Mouse (Mus musculus): ENCODE results near the gene Larp7. TPM values are rescaled to one million over a fixed set of nuclear protein-coding genes. Genes with fewer than 3 reads are reported as not detected.

Gene Larp7
- 20.4 and 39.1 TPM in 2 replicates for total RNA-seq (2012; rRNA removed)

GRCm38 (mm10) chr3:127552973-127553719, at the start of gene Larp7, which contains the start of gene Zgrf1:
TSS of gene Larp7 (minus strand) at chr3:127553349.
TSS of gene Zgrf1 (plus strand) at chr3:127553489.
- H3K9me3 ChIP-seq (ENCODE audit: control insufficient read depth, insufficient read depth, low read depth, low read length): no peaks in the 10 kb centered on the region
- in situ Hi-C loops (cut with MboI; ENCODE audit: low sequenced_read_pairs in 2 of 2, unreplicated experiment in 2 of 2): loop anchor here in 1 of 2 experiments (5.0 kb wide), 1 partner anchor 101 kb away; no protein-coding TSS in a partner anchor
- H3K9ac ChIP-seq (ENCODE audit: insufficient read depth, low read depth, low read length, poor library complexity, severe bottlenecking): peak within 1 kb of the TSS; percentile 99
- peak; percentile 95 for DNase-seq (ENCODE audit: low read depth, low spot score)
- H3K36me3 ChIP-seq (ENCODE audit: control insufficient read depth, insufficient read depth, low read length, poor library complexity, severe bottlenecking): no peaks in the 10 kb centered on the region
- TF ChIP-seq HCFC1 (IDR thresholded peaks at IDR 0.05; ENCODE audit: borderline replicate concordance, insufficient read depth, low read length): peak; percentile 61; the same call in 1 of the 2 replicates
- TF ChIP-seq ZC3H11A (IDR thresholded peaks at IDR 0.05; ENCODE audit: borderline replicate concordance, low read depth, low read length): no peak
- no peak for TF ChIP-seq ZNF384 (IDR thresholded peaks at IDR 0.05; ENCODE audit: low read depth, low read length)
- H3K4me1 ChIP-seq (ENCODE audit: control insufficient read depth in 2 of 2, insufficient read depth in 2 of 2, low read length in 2 of 2, poor library complexity in 1 of 2): peaks cover 2 to 10% of the 10 kb centered on the region in 2 experiments; a peak in 1 of 4 replicates
- peak within 1 kb of the TSS; percentile 98 for H3K27ac ChIP-seq (ENCODE audit: insufficient read depth, low read depth, low read length, poor library complexity, severe bottlenecking)
- peak within 1 kb of the TSS; percentile 95 for H3K4me3 ChIP-seq (ENCODE audit: insufficient read depth in 1 of 2, low read depth in 1 of 2, low read length in 2 of 2, poor library complexity in 1 of 2, severe bottlenecking in 1 of 2)

DNA sequence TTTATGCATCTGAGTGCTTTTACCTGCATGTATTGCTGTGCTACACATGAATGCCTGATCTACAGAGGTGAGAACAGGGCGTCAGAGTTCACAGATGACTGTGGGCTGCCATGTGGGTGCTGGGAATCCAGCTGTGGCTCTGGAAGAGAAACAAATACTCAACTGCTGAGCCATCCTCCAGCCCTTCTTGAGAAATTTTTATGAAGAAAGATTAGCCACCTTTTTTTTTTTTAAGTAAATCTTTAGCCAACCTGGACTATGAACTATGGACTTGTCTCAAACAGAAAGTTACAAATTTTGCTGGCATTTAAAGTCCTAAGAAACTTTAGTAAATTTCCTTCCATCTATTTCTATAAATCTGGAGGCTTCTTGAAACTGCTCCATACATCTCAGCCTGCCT, 44.0 kb upstream of the Larp7 start:
- Histone ChIP-seq H3K4me3 (ENCODE audit: insufficient read depth in 1 of 2, low read depth in 1 of 2, low read length in 2 of 2, poor library complexity in 1 of 2, severe bottlenecking in 1 of 2) (no peak overlapping the region), H3K9me3 (ENCODE audit: control insufficient read depth, insufficient read depth, low read depth, low read length) (no peaks in the 10 kb centered on the region), H3K36me3 (ENCODE audit: control insufficient read depth, insufficient read depth, low read length, poor library complexity, severe bottlenecking) (no peaks in the 10 kb centered on the region; the same call in 1 of the 2 replicates), H3K27ac (ENCODE audit: insufficient read depth, low read depth, low read length, poor library complexity, severe bottlenecking) (no peak overlapping the region), H3K9ac (ENCODE audit: insufficient read depth, low read depth, low read length, poor library complexity, severe bottlenecking) (no peak overlapping the region), H3K4me1 (ENCODE audit: control insufficient read depth in 2 of 2, insufficient read depth in 2 of 2, low read length in 2 of 2, poor library complexity in 1 of 2) (no peaks in the 10 kb centered on the region)
- in situ Hi-C loops (cut with MboI; ENCODE audit: low sequenced_read_pairs in 2 of 2, unreplicated experiment in 2 of 2): no loop called here
- no peak for DNase-seq (ENCODE audit: low read depth, low spot score)
- TF ChIP-seq MAFK (IDR thresholded peaks at IDR 0.05; ENCODE audit: insufficient read depth, low read depth, low read length) (no peak), CHD2 (IDR thresholded peaks at IDR 0.05; ENCODE audit: low read depth, low read length) (no peak), ZC3H11A (IDR thresholded peaks at IDR 0.05; ENCODE audit: borderline replicate concordance, low read depth, low read length) (no peak), ZNF384 (IDR thresholded peaks at IDR 0.05; ENCODE audit: low read depth, low read length) (no peak), HCFC1 (IDR thresholded peaks at IDR 0.05; ENCODE audit: borderline replicate concordance, insufficient read depth, low read length) (no peak)

DNA sequence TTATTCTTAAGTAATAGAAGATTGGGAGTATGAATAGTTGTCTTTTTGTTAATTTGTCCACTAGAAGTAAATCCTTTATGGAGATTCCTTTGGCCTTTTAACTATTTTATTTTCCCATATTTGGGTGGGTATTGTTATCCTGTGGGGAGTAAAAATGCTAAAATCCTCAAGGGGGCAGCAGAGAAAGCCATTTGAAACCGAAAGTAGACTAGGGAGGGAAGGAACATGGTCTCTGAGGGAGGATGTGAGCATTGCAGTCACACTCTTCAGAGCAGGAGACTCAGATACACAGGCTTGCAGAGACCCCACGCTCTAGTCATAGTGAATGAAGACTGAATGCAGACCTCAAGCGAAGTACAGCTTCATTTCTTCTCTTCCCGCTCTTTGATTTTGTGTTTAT, 19.4 kb upstream of the Larp7 start:
- peaks cover 8% of the 10 kb centered on the region for H3K36me3 ChIP-seq (ENCODE audit: control insufficient read depth, insufficient read depth, low read length, poor library complexity, severe bottlenecking)
- H3K4me1 ChIP-seq (ENCODE audit: control insufficient read depth in 2 of 2, insufficient read depth in 2 of 2, low read length in 2 of 2, poor library complexity in 1 of 2): no peaks in the 10 kb centered on the region
- no peak for TF ChIP-seq ZC3H11A (IDR thresholded peaks at IDR 0.05; ENCODE audit: borderline replicate concordance, low read depth, low read length)
- no peak for TF ChIP-seq CHD2 (IDR thresholded peaks at IDR 0.05; ENCODE audit: low read depth, low read length)
- no peak for TF ChIP-seq MAFK (IDR thresholded peaks at IDR 0.05; ENCODE audit: insufficient read depth, low read depth, low read length)
- no peak for TF ChIP-seq HCFC1 (IDR thresholded peaks at IDR 0.05; ENCODE audit: borderline replicate concordance, insufficient read depth, low read length)
- TF ChIP-seq ZNF384 (IDR thresholded peaks at IDR 0.05; ENCODE audit: low read depth, low read length): no peak
- no peak overlapping the region for H3K4me3 ChIP-seq (ENCODE audit: insufficient read depth in 1 of 2, low read depth in 1 of 2, low read length in 2 of 2, poor library complexity in 1 of 2, severe bottlenecking in 1 of 2)
- H3K9me3 ChIP-seq (ENCODE audit: control insufficient read depth, insufficient read depth, low read depth, low read length): no peaks in the 10 kb centered on the region
- H3K27ac ChIP-seq (ENCODE audit: insufficient read depth, low read depth, low read length, poor library complexity, severe bottlenecking): no peak overlapping the region
- in situ Hi-C loops (cut with MboI; ENCODE audit: low sequenced_read_pairs in 2 of 2, unreplicated experiment in 2 of 2): no loop called here
- no peak overlapping the region for H3K9ac ChIP-seq (ENCODE audit: insufficient read depth, low read depth, low read length, poor library complexity, severe bottlenecking)
- peak; percentile 54 for DNase-seq (ENCODE audit: low read depth, low spot score)

GRCm38 (mm10) chr3:127565129-127565528, 12.0 kb upstream of the Larp7 start:
- Histone ChIP-seq H3K9me3 (ENCODE audit: control insufficient read depth, insufficient read depth, low read depth, low read length) (no peaks in the 10 kb centered on the region), H3K27ac (ENCODE audit: insufficient read depth, low read depth, low read length, poor library complexity, severe bottlenecking) (no peak overlapping the region), H3K4me1 (ENCODE audit: control insufficient read depth in 2 of 2, insufficient read depth in 2 of 2, low read length in 2 of 2, poor library complexity in 1 of 2) (no peaks in the 10 kb centered on the region), H3K36me3 (ENCODE audit: control insufficient read depth, insufficient read depth, low read length, poor library complexity, severe bottlenecking) (peaks cover 12% of the 10 kb centered on the region), H3K9ac (ENCODE audit: insufficient read depth, low read depth, low read length, poor library complexity, severe bottlenecking) (no peak overlapping the region), H3K4me3 (ENCODE audit: insufficient read depth in 1 of 2, low read depth in 1 of 2, low read length in 2 of 2, poor library complexity in 1 of 2, severe bottlenecking in 1 of 2) (no peak overlapping the region)
- TF ChIP-seq ZNF384 (IDR thresholded peaks at IDR 0.05; ENCODE audit: low read depth, low read length): no peak
- no peak for TF ChIP-seq MAFK (IDR thresholded peaks at IDR 0.05; ENCODE audit: insufficient read depth, low read depth, low read length)
- TF ChIP-seq ZC3H11A (IDR thresholded peaks at IDR 0.05; ENCODE audit: borderline replicate concordance, low read depth, low read length): no peak
- TF ChIP-seq HCFC1 (IDR thresholded peaks at IDR 0.05; ENCODE audit: borderline replicate concordance, insufficient read depth, low read length): no peak
- TF ChIP-seq CHD2 (IDR thresholded peaks at IDR 0.05; ENCODE audit: low read depth, low read length): no peak
- no peak for DNase-seq (ENCODE audit: low read depth, low spot score)
- in situ Hi-C loops (cut with MboI; ENCODE audit: low sequenced_read_pairs in 2 of 2, unreplicated experiment in 2 of 2): no loop called here
